Mouse (Mus musculus): Measurements from ENCODE around the gene Mpp3. TPM values are rescaled to one million over a fixed set of nuclear protein-coding genes. Genes with fewer than 3 reads are reported as not detected.

The Mpp3 gene
- total RNA-seq, 2 experiments from 2014 or later = 40.6 to 47.1 TPM

DNA sequence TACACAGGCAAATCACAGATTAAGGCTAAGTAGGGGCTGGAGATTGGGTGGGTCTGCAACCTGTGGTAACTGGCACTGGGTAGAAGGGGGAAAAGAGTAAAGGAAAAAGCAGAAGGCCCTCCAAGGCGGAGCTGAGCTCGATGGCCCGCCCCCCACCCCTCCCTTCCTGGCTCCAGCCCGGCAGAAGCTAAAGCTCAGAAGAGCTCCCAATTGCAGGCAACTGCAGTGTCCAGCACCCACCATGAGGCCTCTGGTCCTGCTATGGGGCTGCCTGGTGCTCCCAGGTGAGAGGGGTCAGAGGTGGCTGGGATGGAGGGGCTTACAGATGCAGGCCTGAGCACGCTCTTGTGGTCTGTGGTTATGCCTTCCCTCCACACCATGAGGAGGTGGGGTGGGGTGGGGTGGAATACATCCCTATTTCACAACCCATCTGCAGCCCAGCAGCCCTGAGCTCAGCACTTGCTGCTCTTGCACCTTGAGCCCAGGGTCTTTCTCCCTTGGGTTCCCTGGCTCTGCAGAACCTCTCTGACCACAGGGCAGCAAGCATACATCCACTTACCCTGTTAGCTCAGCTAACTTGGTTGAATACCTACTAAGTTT is 13.2 kb upstream of the Mpp3 start, which contains the start of gene Cd300lg:
TSS of gene Cd300lg (plus strand) at position 160 of the 600 bp plus-strand sequence.
- no peak for DNase-seq
- intact Hi-C loops (cut with DNase I; ENCODE audit: low total_unique reads) = no loop called here

- no peak for DNase-seq
- intact Hi-C loops (cut with DNase I; ENCODE audit: low total_unique reads) = no loop called here
These were observed 12.4 kb upstream of the Mpp3 start for GRCm38 (mm10) chr11:102040646-102041045.

DNA sequence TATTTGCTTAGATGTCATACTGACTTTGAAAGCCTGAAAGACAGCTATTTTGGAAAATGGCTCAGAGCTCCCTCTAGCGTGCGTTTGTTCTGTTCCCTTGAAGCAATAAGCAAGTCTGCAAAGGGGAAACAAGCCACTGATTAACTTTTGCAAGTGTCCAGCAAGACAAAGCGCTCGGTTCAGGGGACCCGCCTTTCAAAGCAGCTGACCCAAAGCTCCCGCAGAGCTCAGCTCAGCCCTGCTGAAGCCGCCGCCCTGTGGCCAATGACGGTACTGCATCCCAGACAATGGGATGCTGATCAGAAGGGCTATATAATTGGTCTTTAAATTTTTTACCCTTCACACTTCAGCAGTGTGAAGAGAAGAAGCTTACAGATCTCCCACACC is 11.9 kb upstream of the Mpp3 start:
- intact Hi-C loops (cut with DNase I; ENCODE audit: low total_unique reads) = no loop called here
- peak; percentile 90 for DNase-seq

DNA sequence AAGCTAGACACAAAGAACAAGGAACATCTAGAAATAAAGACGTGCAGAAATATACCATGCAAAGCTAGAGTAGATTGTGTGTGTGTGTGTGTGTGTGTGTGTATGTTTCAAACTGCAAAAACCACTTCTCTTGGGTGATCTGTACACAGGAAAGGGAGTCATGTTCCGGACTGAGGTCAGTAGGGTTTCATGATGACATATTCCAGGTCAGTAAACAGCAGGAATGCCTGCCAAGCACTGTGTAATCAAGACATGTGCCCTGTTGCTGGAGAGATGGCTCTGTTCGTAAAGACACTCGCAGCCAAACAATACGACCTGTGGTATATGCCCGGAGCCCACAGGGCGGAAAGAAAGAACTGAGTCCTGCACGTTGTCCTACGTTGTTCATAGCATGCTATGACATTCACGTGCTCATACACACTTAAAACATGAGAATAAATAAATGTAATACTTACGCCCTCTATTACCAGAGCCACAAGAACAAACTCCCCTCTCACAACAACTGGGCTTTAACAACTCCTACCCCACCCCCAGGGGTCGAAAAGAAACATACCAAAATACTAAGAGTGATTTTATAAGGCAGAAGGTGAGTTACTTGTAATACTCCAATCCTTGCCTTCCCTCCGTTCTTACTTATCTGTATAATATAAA is 11.4 kb upstream of the Mpp3 start:
- DNase-seq = no peak
- intact Hi-C loops (cut with DNase I; ENCODE audit: low total_unique reads) = loop anchor here (5.0 kb wide), 1 partner anchor 52 kb away; the partner anchor contains the start of gene Dusp3

- no peak for DNase-seq
- intact Hi-C loops (cut with DNase I; ENCODE audit: low total_unique reads) = loop anchor here (5.0 kb wide), 1 partner anchor 50 kb away; the partner anchor contains the start of gene Dusp3
These were observed 9.5 kb upstream of the Mpp3 start for GRCm38 (mm10) chr11:102037789-102038188.

GRCm38 (mm10) chr11:102036336-102036735 is 8.1 kb upstream of the Mpp3 start:
- no peak for DNase-seq
- intact Hi-C loops (cut with DNase I; ENCODE audit: low total_unique reads) = loop anchor here (5.0 kb wide), 1 partner anchor 49 kb away; the partner anchor contains the start of gene Dusp3

DNA sequence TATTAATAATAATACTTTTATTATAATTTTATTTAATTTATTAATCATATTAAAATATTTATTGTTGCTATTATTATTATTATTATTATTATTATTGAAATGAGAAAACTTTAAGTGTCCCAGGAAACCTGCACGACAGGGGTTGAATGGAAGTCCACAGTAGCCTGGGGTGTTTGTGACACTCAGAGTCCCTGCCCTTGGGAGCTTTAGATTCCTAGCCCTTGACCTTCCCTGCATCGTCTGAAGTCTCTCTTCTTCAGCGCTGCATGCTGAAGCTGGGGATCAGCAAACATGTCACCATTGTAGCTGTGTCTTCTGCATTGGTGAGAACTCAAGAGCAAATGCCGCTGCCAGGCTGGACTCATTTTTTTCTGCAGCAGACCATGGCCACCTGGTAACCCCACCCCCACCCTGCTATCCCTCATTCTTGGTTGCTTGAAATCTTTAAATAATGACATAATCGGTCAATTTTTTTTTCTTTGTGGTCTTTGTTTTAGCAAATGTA is 7.2 kb upstream of the Mpp3 start:
- intact Hi-C loops (cut with DNase I; ENCODE audit: low total_unique reads) = loop anchor here (5.0 kb wide), 1 partner anchor 48 kb away; the partner anchor contains the start of gene Dusp3
- DNase-seq = no peak

DNA sequence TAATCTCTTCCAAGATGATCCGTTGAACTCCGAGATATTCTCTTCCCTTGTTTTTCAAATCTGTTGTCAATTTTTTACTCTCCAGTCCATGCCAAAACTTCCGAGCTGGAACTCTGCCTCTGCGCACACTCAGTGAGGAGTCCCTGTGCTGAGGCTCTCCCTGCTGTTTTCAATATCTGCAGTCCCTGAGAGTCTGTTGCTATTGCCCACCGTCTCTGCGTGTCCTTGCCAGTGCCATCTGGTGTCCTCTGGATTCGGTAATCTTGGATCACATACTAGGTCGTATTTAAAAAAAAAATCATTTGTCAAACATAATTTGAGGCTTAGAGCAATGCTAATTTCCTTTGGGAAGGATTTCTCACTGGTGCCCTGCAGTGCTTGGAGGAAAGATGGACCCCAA is 6.6 kb upstream of the Mpp3 start:
- intact Hi-C loops (cut with DNase I; ENCODE audit: low total_unique reads) = loop anchor here (5.0 kb wide), 1 partner anchor 48 kb away; the partner anchor contains the start of gene Dusp3
- no peak for DNase-seq

GRCm38 (mm10) chr11:102033055-102033591 is 4.9 kb upstream of the Mpp3 start:
- intact Hi-C loops (cut with DNase I; ENCODE audit: low total_unique reads) = no loop called here
- no peak for DNase-seq

DNA sequence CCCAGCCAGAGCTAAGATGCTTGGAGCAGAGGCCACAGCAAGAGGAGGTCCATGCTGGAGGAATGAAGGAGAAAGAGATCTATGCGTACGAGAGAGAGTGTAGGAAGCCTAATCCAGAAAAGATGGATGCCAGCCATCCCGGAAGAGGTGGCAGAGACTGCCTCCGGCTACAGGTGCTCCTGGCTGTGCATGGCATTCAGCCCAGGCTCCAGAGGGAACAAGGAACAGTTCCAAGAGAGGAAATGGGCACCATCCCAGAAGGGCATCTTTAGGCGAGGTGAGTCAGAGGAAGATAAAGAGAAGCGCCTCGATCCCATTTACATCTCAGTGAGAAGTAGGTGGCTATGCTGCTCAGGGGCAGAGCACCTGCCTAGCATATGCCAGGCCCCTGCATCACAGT is 2.9 kb upstream of the Mpp3 start:
- DNase-seq = no peak
- intact Hi-C loops (cut with DNase I; ENCODE audit: low total_unique reads) = no loop called here

GRCm38 (mm10) chr11:102029966-102030365 is 1.7 kb upstream of the Mpp3 start:
- intact Hi-C loops (cut with DNase I; ENCODE audit: low total_unique reads) = no loop called here
- DNase-seq = no peak

GRCm38 (mm10) chr11:102029304-102029703 is 1.0 kb upstream of the Mpp3 start:
- DNase-seq = no peak
- intact Hi-C loops (cut with DNase I; ENCODE audit: low total_unique reads) = no loop called here

GRCm38 (mm10) chr11:102027361-102028017 is 772 bp downstream of the Mpp3 start:
- intact Hi-C loops (cut with DNase I; ENCODE audit: low total_unique reads) = no loop called here

DNA sequence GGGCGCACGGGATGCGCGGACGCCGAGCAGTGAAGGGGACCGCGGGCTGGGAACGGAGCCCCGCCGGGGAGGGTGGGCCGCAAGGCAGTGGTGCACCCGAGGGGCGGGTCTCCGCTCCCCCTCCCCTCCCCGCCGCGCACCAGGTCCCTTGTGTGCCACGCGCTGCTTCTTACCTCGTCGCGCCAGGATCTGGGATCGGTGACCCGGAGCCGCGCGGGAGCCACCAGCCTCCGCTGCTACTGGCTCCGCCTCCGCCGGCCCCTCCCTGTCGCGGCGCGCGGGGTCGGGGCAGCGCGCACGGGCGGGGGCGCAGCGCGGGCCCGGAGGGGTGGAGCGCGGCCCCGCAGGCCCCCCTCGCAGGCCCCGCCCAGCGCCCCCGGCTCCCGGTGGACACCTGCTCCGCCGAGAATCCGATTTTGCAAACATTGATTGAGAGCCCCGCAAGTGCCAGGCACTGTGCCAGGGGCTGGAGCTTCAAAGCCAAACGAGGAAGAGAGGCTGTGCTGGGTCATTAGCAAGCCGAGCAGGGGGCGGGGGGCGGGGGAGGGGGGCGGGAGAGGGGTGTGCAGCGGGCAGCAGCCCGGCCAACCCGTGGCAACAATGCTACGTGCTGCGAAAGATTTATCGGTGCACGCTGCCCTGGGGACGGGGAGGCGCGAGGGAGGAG is 1.4 kb downstream of the Mpp3 start:
- intact Hi-C loops (cut with DNase I; ENCODE audit: low total_unique reads) = no loop called here
- DNase-seq = peak; percentile 81

More at GRCm38 (mm10) chr11:102027361-102028017, 772 bp downstream of the Mpp3 start:
- no peak for DNase-seq

- no peak for DNase-seq
- intact Hi-C loops (cut with DNase I; ENCODE audit: low total_unique reads) = no loop called here
These were observed 2.1 kb downstream of the Mpp3 start for GRCm38 (mm10) chr11:102025991-102026660.

DNA sequence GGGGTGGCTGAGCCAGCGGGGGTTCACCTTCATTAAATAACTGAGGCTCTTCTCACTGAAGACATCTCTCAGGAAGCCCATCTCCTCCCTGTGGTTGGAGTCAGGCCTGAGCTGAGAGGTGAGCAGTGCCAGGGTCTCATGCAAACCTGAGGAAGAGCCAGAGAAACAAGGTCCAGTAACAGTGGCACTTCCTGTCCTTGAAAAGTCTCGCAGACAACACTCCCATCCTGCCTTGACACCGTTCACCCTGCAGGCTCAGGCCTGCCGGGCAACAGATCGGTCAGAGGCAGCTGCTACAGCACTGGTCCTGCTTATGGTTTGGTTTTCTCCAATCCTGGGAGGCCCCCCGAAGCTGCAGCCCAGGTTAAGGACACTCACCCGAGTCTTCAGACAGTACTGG is 2.9 kb downstream of the Mpp3 start:
- DNase-seq = peak; percentile 20
- intact Hi-C loops (cut with DNase I; ENCODE audit: low total_unique reads) = no loop called here

DNA sequence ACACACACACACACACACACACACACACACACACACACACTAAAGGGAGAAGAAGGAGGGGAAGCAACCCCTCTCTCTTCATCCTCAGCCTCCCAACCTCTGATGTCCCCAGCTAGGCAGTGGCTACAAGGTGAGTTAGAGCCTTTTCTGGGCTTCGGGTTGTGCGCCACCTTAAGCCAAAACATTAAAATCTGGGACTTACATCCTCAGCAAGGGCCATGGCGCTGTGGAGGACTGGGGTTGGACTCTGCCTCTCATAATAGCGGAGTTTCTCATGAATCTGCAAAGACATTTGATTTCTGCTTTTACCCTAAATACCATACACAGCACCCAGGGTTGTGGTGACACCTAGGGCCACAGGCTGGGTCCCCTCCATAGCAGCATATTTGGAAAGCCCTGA is 3.4 kb downstream of the Mpp3 start:
- intact Hi-C loops (cut with DNase I; ENCODE audit: low total_unique reads) = no loop called here
- no peak for DNase-seq

DNA sequence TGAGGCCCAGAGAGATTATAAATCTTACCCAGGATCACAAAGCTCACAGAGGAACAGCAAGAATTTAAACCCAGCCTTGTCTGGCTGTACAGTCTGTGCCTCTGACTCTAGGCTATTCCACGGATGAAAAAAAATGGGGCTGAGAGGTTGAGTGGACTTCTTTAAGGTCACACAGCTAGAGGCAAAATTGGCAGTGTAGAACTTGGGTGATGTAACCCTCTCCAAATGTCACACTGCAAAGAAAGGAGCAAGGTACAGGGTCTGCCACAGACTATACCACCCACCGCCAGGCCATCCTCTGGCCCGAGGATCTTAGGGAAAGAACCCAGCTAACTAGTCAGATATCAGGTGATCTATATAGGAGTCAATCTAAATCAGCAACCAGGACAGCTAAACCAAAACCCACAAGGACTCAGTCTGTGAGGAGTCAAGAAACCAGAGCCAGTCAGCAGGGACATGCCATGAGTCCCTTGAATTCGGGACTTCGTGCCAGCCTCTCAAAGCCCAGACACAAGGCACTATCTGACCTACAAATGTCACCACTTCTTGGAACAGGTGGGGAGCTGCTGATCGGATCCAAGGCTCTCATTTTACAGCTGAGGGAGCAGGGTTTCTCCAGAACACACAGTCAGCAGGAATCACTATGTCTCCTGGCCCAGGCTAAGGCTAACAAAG is 4.0 kb downstream of the Mpp3 start:
- DNase-seq = peak; percentile 68
- intact Hi-C loops (cut with DNase I; ENCODE audit: low total_unique reads) = no loop called here
